Mouse (Mus musculus) naive thymus-derived CD4-positive, alpha-beta T cell, adult 2 months (primary cell): Measurements from ENCODE around the gene Dbi.

ENCODE experiments used
- DNase-seq: peaks from one replicate; pipeline ENCODE4 v3.0.0-alpha.2; 2011; ENCODE audit warnings: low read depth

Dbi gene

DNA sequence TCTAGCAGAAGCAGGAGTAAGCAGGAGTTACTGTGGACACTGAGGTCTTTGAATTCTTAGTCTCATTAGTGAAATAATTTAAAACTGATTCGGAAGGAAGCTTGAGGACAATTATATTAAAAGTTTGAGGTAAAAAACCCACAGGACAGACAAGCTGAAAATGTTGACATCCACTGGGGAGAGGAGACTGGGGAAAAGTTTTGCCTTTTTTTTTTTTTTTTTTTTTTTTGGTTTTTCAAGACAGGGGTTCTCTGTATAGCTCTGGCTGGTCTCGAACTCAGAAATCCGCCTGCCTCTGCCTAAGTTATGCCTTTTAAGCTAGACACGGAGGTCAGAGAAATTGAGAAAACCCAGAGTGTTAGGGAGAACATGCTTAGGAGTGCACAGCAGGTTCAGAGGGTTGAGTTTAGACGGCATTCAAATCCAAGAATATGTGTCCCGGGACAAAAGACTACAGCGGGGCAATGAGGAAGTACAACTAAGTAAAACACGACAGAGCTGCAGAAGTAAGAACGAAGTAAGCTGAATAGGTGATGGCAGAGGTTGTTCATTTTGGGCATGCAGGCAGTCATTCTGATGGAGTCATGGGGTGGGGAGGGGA is 1.2 kb upstream of the Dbi start:
- peak; percentile 11 for DNase-seq

DNA sequence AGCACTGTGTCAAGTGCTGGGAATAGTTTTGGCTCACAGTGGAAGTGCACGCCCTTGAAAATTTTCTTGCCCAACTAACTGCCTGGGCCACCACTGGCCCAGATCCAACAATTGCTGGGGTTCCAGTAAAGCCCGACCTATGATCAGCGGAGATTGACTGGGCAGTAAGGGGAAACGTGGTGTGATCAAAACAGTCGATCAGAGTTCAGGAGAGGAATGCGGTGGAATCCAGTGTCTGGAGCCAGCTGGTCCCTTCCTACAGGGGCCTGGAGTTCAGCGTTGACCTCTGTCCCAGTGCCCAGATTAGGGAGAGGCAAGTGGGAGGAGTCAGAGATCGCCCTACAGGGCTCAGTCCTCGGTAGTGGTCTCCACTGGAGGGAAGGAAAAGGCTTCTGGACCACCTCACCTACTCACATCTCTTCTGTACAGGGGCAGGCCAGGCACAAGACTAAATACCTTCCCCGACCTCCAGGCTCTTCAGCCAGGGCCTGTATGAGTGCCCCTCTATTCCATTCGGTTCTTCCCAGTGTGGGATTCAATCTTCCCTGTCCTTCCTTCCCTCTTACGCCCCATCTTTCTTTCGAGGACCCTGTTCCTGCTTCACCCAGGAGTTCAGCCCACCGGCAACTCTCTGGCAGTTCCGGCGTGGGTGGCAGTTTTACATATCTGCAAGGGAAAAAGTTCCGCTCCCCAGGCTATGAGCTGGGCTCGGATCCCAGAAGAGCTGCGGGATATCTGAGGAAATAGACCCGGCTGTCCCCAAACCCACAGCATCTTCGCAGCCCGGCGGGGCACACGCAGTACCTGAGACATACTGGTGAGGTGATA is 523 bp downstream of the Dbi start:
- DNase-seq: no peak

DNA sequence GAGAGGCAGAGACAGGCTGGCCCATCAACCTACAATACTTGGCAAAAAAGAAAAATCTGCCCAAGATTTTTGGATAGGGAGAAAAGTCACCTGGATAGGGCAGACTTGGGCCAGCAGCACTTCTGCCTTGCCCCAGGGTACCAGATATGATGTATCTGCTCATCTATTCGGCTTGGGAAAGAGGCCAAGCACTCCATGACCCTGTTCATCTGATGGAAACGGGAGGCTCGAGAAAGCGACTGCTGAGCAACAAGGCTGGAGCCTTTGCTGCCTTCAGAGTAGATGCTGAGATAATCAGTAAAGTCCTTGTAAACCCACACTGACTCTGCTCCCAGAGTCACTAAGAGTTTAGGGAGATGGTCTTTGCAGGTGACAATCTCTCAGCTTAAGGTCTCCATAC is 1.5 kb downstream of the Dbi start:
- DNase-seq: no peak

DNA sequence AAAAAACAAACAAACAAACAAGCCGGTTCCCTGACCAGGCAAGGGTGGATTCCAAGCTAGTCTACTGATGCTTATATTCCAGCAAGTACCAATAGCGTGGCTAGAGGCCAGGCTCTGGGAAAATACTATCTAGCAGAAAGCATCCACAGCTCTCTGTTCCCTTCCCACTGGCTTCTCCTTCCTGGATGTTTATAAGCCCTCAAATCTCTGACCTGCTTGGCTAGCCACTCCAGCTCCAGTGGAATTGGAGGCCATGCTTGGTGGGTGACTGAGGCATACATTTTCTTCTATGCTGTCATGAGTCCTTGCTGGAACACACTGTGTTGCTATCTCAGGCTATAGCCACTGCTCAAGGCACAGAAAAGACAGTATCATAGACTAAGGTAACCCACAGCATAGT is 2.0 kb downstream of the Dbi start:
- DNase-seq: no peak

- DNase-seq: no peak
These were observed 4.8 kb downstream of the Dbi start for GRCm38 (mm10) chr1:120116106-120116505.

- no peak for DNase-seq
These were observed 5.2 kb downstream of the Dbi start for GRCm38 (mm10) chr1:120115671-120116081.

DNA sequence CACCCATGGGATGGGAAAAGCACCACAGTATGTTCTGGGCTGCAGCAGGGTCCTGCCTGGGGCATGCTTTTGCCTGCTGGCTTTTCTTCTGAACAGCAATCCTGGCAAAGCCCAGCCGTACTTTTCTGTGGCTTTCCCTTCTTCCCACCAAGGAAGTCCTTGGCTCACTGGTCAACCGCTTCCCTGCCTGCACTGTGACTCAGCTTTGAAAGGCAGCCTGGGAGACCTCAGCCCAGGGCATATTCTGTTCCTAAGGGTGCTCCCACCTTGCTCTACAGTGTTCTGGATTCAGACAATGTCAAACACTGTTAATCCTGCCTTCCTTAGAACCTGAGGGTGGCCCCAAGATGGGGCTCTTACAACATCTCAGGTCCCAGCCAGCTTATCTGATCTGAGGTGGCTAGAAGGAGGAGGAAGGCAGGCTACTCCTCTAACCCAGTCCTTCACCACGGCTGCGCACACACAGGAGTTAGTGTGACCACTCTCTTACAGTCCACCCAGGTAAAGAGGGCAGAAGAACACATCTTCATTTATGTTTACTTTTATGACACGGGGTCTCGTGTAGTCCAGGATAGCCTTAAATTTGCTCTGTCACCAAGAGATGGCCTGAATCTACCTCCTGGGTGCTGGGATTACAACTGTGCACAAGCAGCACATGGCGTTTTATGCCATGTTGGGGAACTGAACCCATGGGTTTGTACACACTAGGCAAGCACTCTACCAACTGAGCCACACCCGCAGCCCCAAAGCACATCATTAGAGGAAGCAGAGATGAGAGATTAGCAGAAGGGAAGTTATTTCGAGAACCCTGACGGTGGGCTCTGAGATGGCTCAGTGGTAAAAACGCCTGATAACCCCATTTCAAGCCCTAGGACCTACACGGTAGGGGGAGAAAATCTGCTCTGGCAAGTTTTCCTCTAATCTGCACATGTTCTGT is 8.4 kb downstream of the Dbi start:
- no peak for DNase-seq

DNA sequence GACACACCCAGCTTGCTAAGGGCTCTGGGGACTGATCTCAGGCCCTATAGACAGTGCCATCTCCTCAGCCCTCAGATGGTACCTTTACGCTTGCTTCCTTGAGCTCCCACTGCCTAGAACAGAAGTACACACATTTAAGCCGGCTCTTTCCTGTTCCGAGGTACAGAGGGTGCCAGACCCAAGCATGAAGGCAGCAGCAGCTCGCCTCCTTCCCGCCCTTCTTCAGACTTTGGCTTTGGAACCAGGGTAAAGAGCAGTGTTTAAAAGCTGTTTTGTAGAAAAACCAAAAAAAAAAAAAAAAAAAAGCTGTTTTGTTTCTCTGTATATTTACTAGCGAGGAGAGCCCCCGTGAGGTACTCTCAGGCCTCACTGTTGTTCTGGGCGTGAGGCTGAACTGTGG is 9.1 kb downstream of the Dbi start:
- DNase-seq: no peak

DNA sequence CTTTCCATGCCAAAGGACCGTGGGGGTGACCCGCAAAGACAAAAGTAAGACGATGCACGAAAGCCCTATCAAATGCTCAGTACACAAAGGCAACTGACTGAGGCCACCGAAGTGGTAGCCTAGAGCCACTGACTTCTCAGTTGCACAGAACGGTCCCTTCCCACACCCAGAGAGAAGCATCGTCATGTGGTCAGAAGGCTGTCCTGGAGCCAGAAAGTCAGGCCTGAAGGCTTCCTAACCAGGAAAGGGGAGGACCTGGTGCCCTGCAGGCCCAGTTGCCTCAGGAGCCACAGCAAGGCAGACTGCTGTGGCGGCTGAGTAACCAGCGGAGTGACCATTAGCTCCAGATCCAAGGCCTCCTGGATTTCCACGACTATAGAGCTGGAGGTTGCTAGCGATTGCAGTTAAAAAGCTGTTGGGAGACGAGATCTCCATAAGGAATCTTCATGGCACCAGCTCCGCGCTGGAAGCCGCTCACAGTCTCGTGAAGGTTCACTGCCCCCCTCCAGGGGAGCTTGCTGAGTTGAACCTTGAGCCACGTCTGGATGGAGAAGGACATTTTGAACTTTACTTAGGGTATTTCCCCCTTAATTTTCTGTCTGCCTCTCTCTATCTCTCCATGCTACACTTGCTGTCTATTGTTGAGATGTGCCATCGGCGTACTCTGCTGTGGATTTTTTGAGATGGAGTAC is 11.0 kb downstream of the Dbi start:
- no peak for DNase-seq

DNA sequence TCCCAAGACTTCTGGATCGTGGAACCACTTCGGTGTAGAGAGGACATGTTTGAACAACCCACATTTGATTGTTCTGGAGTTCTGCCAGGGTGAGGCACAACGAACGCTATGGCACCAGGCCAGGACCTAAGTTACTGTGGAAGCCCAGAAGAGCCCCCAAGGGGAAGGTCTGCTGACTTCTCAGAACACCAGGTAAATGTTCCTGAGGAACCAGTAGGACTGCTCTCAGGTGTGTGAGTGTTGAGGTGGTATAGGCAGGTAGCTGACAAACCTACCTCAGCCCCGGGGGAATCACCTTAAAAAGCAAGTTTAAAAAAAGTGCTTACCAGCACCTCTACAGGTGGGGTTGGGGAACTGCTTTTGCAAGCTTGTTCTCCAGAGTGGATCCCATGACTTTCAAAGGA is 15.3 kb downstream of the Dbi start:
- peak; percentile 19 for DNase-seq

GRCm38 (mm10) chr1:120101227-120101609 is 19.7 kb downstream of the Dbi start:
- no peak for DNase-seq

GRCm38 (mm10) chr1:120100456-120101226 is 20.2 kb downstream of the Dbi start:
- no peak for DNase-seq

- no peak for DNase-seq
These were observed 21.4 kb downstream of the Dbi start for GRCm38 (mm10) chr1:120099483-120099882.

- peak; percentile 82 for DNase-seq
These were observed 22.6 kb downstream of the Dbi start for GRCm38 (mm10) chr1:120098327-120098726.

- DNase-seq: peak; percentile 19
These were observed 26.0 kb downstream of the Dbi start for GRCm38 (mm10) chr1:120094920-120095319.

DNA sequence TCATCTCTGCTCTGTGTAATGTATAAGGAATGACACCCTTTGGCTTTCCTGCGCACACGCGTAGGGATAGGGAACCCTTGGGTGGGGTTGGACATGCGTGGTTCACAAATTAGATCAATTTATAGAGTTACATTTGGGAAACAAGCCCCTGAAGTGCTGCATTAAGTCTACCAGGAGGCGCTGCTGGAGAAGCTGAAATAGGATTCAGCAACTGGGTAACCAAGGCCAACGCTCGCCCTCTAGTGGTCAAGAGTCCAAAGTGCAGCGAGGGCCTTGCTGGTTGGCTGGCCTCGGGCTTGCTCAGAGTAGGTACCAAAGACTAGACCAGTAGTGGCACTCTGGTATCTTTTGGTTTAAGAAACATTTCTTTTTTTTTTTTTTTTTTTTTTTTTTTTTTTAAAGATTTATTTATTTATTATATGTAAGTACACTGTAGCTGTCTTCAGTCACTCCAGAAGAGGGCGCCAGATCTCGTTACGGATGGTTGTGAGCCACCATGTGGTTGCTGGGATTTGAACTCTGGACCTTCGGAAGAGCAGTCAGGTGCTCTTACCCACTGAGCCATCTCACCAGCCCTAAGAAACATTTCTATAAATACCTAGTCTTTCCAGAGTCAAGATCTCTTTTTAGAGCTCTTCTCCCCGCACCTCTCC is 27.3 kb downstream of the Dbi start:
- peak; percentile 91 for DNase-seq

DNA sequence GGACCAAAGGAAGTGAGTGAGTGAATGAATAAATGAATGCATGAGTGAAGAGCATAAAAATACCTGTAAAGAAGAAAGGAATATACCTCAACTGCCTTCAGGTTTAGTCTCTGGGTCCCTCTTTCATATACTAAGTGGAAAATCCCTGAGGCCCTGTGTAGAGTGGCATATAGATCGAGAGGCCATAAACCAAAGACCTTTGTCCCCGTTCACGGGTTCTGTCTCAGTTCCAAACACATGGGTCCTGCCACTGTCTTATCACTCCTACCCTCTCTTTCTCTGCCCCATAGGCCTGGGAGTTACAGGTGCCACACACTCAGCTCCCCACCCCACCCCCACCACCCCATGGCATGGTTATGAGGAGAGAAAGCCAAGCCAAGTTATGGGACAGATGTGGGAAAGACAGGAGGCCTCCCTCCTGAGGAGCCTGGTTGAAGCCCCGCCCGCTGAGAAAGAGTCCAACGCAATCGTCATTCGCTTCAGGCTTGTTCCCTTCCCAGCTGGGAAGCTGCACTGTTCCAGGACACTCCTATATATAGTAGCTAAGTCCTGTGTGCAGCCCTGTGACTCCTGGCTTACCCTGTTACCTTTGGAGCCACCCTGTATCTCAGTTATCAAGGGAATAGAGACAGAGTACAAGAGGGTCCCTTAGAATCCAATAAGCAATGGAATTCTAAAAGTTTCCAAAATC is 29.9 kb downstream of the Dbi start:
- DNase-seq: no peak

DNA sequence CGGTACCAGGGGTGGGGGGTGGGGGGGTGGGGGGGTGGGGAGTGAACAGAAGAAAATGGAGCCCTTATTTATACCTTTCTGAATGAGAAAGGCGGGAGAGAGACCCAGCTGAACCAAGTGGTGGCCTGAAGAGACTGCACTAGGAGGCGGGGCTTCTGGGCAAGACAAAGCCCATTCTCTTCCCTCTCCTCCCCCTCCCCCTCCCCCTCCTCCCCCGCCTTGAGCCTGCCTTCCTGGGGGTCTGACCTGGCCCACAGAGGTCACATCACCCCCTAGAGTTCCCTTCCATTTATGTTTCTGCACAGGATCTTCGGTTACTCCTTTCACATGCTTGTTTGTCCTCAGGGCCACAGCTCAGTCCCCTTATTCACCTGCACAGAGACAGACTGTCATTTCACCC is 31.7 kb downstream of the Dbi start:
- DNase-seq: no peak

- no peak for DNase-seq
These were observed 34.2 kb downstream of the Dbi start for GRCm38 (mm10) chr1:120086644-120087043.

- no peak for DNase-seq
These were observed 35.2 kb downstream of the Dbi start for GRCm38 (mm10) chr1:120085696-120086095.
